Mouse (Mus musculus) embryonic facial prominence, embryonic 11.5 days (tissue): Measurements from ENCODE around the gene Mbtd1. TPM values are rescaled to one million over a fixed set of nuclear protein-coding genes. Genes with fewer than 3 reads are reported as not detected.
A peak's percentile ranks its signal among the peaks of the same experiment; 100 is the strongest.

Experiments used
- ATAC-seq: fragments of 200-750 bp; cut with Nextera tagmentation; replicated peaks from 2 replicates; pipeline ENCODE4 v1.8.0; 2017; ENCODE audit warnings: low read depth; ENCODE audit not compliant: insufficient number of reproducible peaks, low FRiP score, low TSS enrichment
- DNase-seq: peaks from one replicate; pipeline ENCODE4 v3.0.0-alpha.2; 2015; ENCODE audit warnings: low spot score
- H3K27ac ChIP-seq: fragments of 300-500 bp; sonication (generic); replicated peaks from 2 replicates; pipeline ENCODE4 v1.5.1; 2014; ENCODE audit warnings: mild to moderate bottlenecking, low read depth, low read length, control low read depth
- H3K27me3 ChIP-seq: fragments of 300-500 bp; sonication (generic); 2 replicates; pipeline ENCODE4 v1.6.1; 2014; ENCODE audit warnings: mild to moderate bottlenecking, low read length, moderate library complexity, mixed read lengths; ENCODE audit not compliant: control insufficient read depth, insufficient read depth
- H3K36me3 ChIP-seq: fragments of 300-500 bp; sonication (generic); replicated peaks from 2 replicates; pipeline ENCODE4 v1.6.1; 2014; ENCODE audit warnings: low read depth, mild to moderate bottlenecking, low read length, moderate library complexity, mixed read lengths; ENCODE audit not compliant: control insufficient read depth, insufficient read depth
- H3K4me1 ChIP-seq: fragments of 300-500 bp; sonication (generic); 2 replicates; pipeline ENCODE4 v1.6.1; 2014; ENCODE audit warnings: low read length, mixed read lengths; ENCODE audit not compliant: control insufficient read depth, insufficient read depth
- H3K4me2 ChIP-seq: fragments of 300-500 bp; sonication (generic); 2 replicates; pipeline ENCODE4 v1.6.1; 2014; ENCODE audit warnings: low read depth, mild to moderate bottlenecking, control low read depth, low read length, moderate library complexity
- H3K4me3 ChIP-seq: fragments of 300-500 bp; sonication (generic); 2 replicates; pipeline ENCODE4 v1.5.1; 2014; ENCODE audit warnings: low read depth, low read length, control low read depth
- H3K9ac ChIP-seq: fragments of 300-500 bp; sonication (generic); replicated peaks from 2 replicates; pipeline ENCODE4 v1.6.1; 2014; ENCODE audit warnings: mild to moderate bottlenecking, control low read depth, low read length
- H3K9me3 ChIP-seq: fragments of 300-500 bp; sonication (generic); replicated peaks from 2 replicates; pipeline ENCODE4 v1.6.1; 2016; ENCODE audit warnings: mild to moderate bottlenecking, low read length, inconsistent platforms, mixed read lengths; ENCODE audit not compliant: control insufficient read depth
- WGBS: fragments of 180-500 bp; shearing (Covaris S2); extraction: QIAGEN DNeasy Blood & Tissue Kit; methylation state at CpG from one replicate; pipeline ENCODE4 v1.1.7; 2014; 5-methylcytosine and 5-hydroxymethylcytosine counted together
- polyA plus RNA-seq: library from polyadenylated mRNA; unstranded; fragments of >200 nt; fragmentation: Nextera tagmentation; extraction: Ambion mirVana; gene quantifications from 2 replicates; pipeline ENCODE4 v1.2.1, GENCODE M21; 2014

Gene Mbtd1
- polyA plus RNA-seq, 1 experiment from 2014 or later = 31.3 TPM

GRCm38 (mm10) chr11:93862638-93863037, 23.0 kb upstream of the Mbtd1 start:
- Histone ChIP-seq H3K27ac (no peak overlapping the region), H3K4me1 (no peaks in the 10 kb centered on the region), H3K27me3 (no peaks in the 10 kb centered on the region), H3K4me3 (no peak overlapping the region), H3K4me2 (no peak overlapping the region), H3K36me3 (no peaks in the 10 kb centered on the region), H3K9me3 (no peaks in the 10 kb centered on the region), H3K9ac (no peak overlapping the region)
- 89% methylated on average over 1 of the region's 1 CpGs for WGBS
- ATAC-seq = no peak
- no peak for DNase-seq

GRCm38 (mm10) chr11:93884068-93884467, 1.6 kb upstream of the Mbtd1 start:
- no peaks in the 10 kb centered on the region for H3K27me3 ChIP-seq
- peak overlapping the region; percentile 91; the same call in 1 of the 2 replicates for H3K4me3 ChIP-seq
- H3K4me1 ChIP-seq = no peaks in the 10 kb centered on the region
- H3K9me3 ChIP-seq = no peaks in the 10 kb centered on the region
- H3K4me2 ChIP-seq = peak overlapping the region; percentile 61; the same call in 1 of the 2 replicates
- no peaks in the 10 kb centered on the region for H3K36me3 ChIP-seq
- WGBS = 84% methylated on average over 4 of the region's 4 CpGs
- no peak overlapping the region for H3K9ac ChIP-seq
- ATAC-seq (no peak), DNase-seq (no peak)
- no peak overlapping the region for H3K27ac ChIP-seq

- under 1% methylated on average over 52 of the region's 81 CpGs for WGBS
- Histone ChIP-seq H3K36me3 (no peaks in the 10 kb centered on the region), H3K9me3 (no peaks in the 10 kb centered on the region), H3K27ac (peak overlapping the region; percentile 93), H3K9ac (peak overlapping the region; percentile 85), H3K27me3 (no peaks in the 10 kb centered on the region), H3K4me3 (peak overlapping the region; percentile 91), H3K4me2 (peak overlapping the region; percentile 61), H3K4me1 (no peaks in the 10 kb centered on the region)
- ATAC-seq = peak; percentile 45
- peak; percentile 68 for DNase-seq
Observed at GRCm38 (mm10) chr11:93884901-93885571, 616 bp upstream of the Mbtd1 start.

- Histone ChIP-seq H3K27me3 (no peaks in the 10 kb centered on the region), H3K27ac (peak overlapping the region; percentile 42), H3K4me1 (no peaks in the 10 kb centered on the region), H3K9me3 (no peaks in the 10 kb centered on the region), H3K4me2 (peak overlapping the region; percentile 79), H3K4me3 (peak overlapping the region; percentile 91), H3K36me3 (no peaks in the 10 kb centered on the region), H3K9ac (peak overlapping the region; percentile 90)
- no peak for ATAC-seq
- under 1% methylated on average over 34 of the region's 34 CpGs for WGBS
- DNase-seq = peak; percentile 62
Observed at GRCm38 (mm10) chr11:93886411-93887079, 893 bp downstream of the Mbtd1 start.

- Histone ChIP-seq H3K36me3 (no peaks in the 10 kb centered on the region), H3K9me3 (no peaks in the 10 kb centered on the region), H3K9ac (peak overlapping the region; percentile 90), H3K4me1 (no peaks in the 10 kb centered on the region), H3K4me3 (peak overlapping the region; percentile 91), H3K27ac (no peak overlapping the region), H3K27me3 (no peaks in the 10 kb centered on the region), H3K4me2 (peak overlapping the region; percentile 79)
- ATAC-seq = no peak
- peak; percentile 3 for DNase-seq
- WGBS = 4% methylated on average over 4 of the region's 4 CpGs
Observed at GRCm38 (mm10) chr11:93887080-93887447, 1.4 kb downstream of the Mbtd1 start.

- DNase-seq (no peak), ATAC-seq (no peak)
- H3K9me3 ChIP-seq = no peaks in the 10 kb centered on the region
- no peak overlapping the region for H3K27ac ChIP-seq
- no peaks in the 10 kb centered on the region for H3K27me3 ChIP-seq
- WGBS = 84% methylated on average over 3 of the region's 3 CpGs
- no peak overlapping the region for H3K9ac ChIP-seq
- H3K36me3 ChIP-seq = no peaks in the 10 kb centered on the region; the same call in 1 of the 2 replicates
- no peak overlapping the region for H3K4me3 ChIP-seq
- H3K4me1 ChIP-seq = no peaks in the 10 kb centered on the region
- H3K4me2 ChIP-seq = no peak overlapping the region
Observed at GRCm38 (mm10) chr11:93897732-93898131, 12.1 kb downstream of the Mbtd1 start.

GRCm38 (mm10) chr11:93906834-93907233, 21.2 kb downstream of the Mbtd1 start:
- H3K36me3 ChIP-seq = peaks cover 2% of the 10 kb centered on the region; the same call in 1 of the 2 replicates
- H3K4me1 ChIP-seq = no peaks in the 10 kb centered on the region
- DNase-seq (no peak), ATAC-seq (no peak)
- no peak overlapping the region for H3K4me3 ChIP-seq
- H3K9me3 ChIP-seq = no peaks in the 10 kb centered on the region
- no peak overlapping the region for H3K27ac ChIP-seq
- WGBS = 88% methylated on average over 4 of the region's 4 CpGs
- H3K27me3 ChIP-seq = no peaks in the 10 kb centered on the region
- no peak overlapping the region for H3K4me2 ChIP-seq
- H3K9ac ChIP-seq = no peak overlapping the region

GRCm38 (mm10) chr11:93907839-93908238, 22.2 kb downstream of the Mbtd1 start:
- peaks cover 2% of the 10 kb centered on the region; the same call in 1 of the 2 replicates for H3K36me3 ChIP-seq
- no peak overlapping the region for H3K4me2 ChIP-seq
- no peak for DNase-seq
- no peak for ATAC-seq
- H3K9me3 ChIP-seq = no peaks in the 10 kb centered on the region
- H3K4me1 ChIP-seq = no peaks in the 10 kb centered on the region
- H3K27ac ChIP-seq = no peak overlapping the region
- WGBS = 87% methylated on average over 3 of the region's 3 CpGs
- H3K27me3 ChIP-seq = no peaks in the 10 kb centered on the region
- no peak overlapping the region for H3K4me3 ChIP-seq
- no peak overlapping the region for H3K9ac ChIP-seq
